Mouse (Mus musculus) adrenal gland, adult (tissue): Measurements from ENCODE around the gene Tmem98.

Source experiments
- DNase-seq, 2 experiments: peaks; one replicate each; pipeline ENCODE4 v3.0.0; 2022 to 2023; ENCODE audit warnings: low spot score in 1 of 2; ENCODE audit not compliant: inconsistent age in 2 of 2

Tmem98 gene

GRCm38 (mm10) chr11:80809993-80810821 is at the start of gene Tmem98:
Tmem98 (plus strand) TSS chr11:80810175.
- peak; percentile 64 to 88 for DNase-seq

- peak in 1 of 2 experiments; percentile 60 for DNase-seq
Observed at GRCm38 (mm10) chr11:80761285-80761974, 48.5 kb upstream of the Tmem98 start.

GRCm38 (mm10) chr11:80762066-80762465 is 47.9 kb upstream of the Tmem98 start:
- no peak for DNase-seq

- no peak for DNase-seq
Observed at GRCm38 (mm10) chr11:80766068-80766467, 43.9 kb upstream of the Tmem98 start.

- DNase-seq, result peak; percentile 78 to 92
Observed at GRCm38 (mm10) chr11:80766472-80767319, 43.3 kb upstream of the Tmem98 start.

GRCm38 (mm10) chr11:80767320-80767617 is 42.7 kb upstream of the Tmem98 start:
- peak in 1 of 2 experiments; percentile 75 for DNase-seq

GRCm38 (mm10) chr11:80771186-80771585 is 38.8 kb upstream of the Tmem98 start:
- peak; percentile 51 to 83 for DNase-seq

GRCm38 (mm10) chr11:80771596-80772250 is 38.3 kb upstream of the Tmem98 start:
- peak in 1 of 2 experiments; percentile 77 for DNase-seq

- DNase-seq, result peak in 1 of 2 experiments; percentile 68
Observed at GRCm38 (mm10) chr11:80772595-80773210, 37.3 kb upstream of the Tmem98 start.

GRCm38 (mm10) chr11:80775535-80775934 is 34.4 kb upstream of the Tmem98 start:
- DNase-seq, result no peak

- no peak for DNase-seq
Observed at GRCm38 (mm10) chr11:80777708-80778107, 32.3 kb upstream of the Tmem98 start.

- peak in 1 of 2 experiments; percentile 57 for DNase-seq
Observed at GRCm38 (mm10) chr11:80778157-80778556, 31.8 kb upstream of the Tmem98 start.

GRCm38 (mm10) chr11:80778916-80779526 is 31.0 kb upstream of the Tmem98 start:
- no peak for DNase-seq

- peak; percentile 95 to 97 for DNase-seq
Observed at GRCm38 (mm10) chr11:80779527-80780344, 30.2 kb upstream of the Tmem98 start, which contains the start of gene Myo1d. Myo1d (minus strand) TSS chr11:80780025.

- DNase-seq, result peak; percentile 66 to 90
Observed at GRCm38 (mm10) chr11:80781535-80781934, 28.4 kb upstream of the Tmem98 start.

GRCm38 (mm10) chr11:80783460-80783859 is 26.5 kb upstream of the Tmem98 start:
- DNase-seq, result no peak

GRCm38 (mm10) chr11:80784294-80784743 is 25.7 kb upstream of the Tmem98 start:
- DNase-seq, result peak in 1 of 2 experiments; percentile 56

- DNase-seq, result no peak
Observed at GRCm38 (mm10) chr11:80785672-80786071, 24.3 kb upstream of the Tmem98 start.
